In the genomic region with DNA sequence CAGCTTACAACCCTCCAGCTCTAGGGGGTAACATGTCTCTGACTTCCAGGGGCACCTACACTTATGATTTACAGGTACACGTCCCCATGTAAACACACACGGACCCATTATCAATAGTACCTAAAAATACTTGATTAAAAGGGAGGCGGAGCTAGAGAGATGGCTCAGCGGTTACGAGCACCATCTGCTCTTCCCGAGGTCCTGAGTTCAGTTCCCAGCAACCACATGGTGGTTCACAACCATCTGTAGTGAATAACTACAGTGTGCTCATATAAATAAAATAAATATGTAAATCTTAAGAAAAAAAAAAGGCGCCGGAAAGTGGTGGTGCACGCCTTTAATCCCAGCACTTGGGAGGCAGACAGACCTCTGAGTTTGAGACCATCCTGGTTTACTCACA, we compare ENCODE assay signal across 10 mouse cellular contexts. TPM values are rescaled to one million over a fixed set of nuclear protein-coding genes. Genes with fewer than 3 reads are reported as not detected.
A peak's percentile ranks its signal among the peaks of the same experiment; 100 is the strongest.
DNase-seq lines count a peak whose midpoint lies in the region; ATAC-seq and TF ChIP-seq lines count a peak whose summit lies in the region.
"Had no signal": no experiment of that assay in that cellular context is flagged by ENCODE, and none has a peak within 500 bp of the region (broad histone marks: within the 10 kb centered on the region; RNA-seq: fewer than 3 reads in every experiment).

No protein-coding gene starts in this region.

- TF ChIP-seq EP300 in lung, postnatal 0 days (IDR thresholded peaks at IDR 0.05), result no peak

- intact Hi-C loops in left cerebral cortex, postnatal 10 days (cut with DNase I), result no loop called here

- no peak for TF ChIP-seq CTCF in lung, postnatal 0 days (IDR thresholded peaks at IDR 0.05)

- H3K9me3 ChIP-seq in lung, postnatal 0 days (ENCODE audit: low read length), result no peaks in the 10 kb centered on the region
- no peaks in the 10 kb centered on the region for H3K9me3 ChIP-seq in limb, embryonic 15.5 days
- no peaks in the 10 kb centered on the region for H3K9me3 ChIP-seq in stomach, embryonic 14.5 days (ENCODE audit: control insufficient read depth, low read depth, low read length)

- H3K27ac ChIP-seq in lung, postnatal 0 days (ENCODE audit: low read length), result peak overlapping the region; percentile 71
- peak overlapping the region; percentile 88 for H3K27ac ChIP-seq in limb, embryonic 15.5 days
- H3K27ac ChIP-seq in stomach, embryonic 14.5 days (ENCODE audit: low read length), result peak overlapping the region; percentile 85

- H3K4me3 ChIP-seq in lung, postnatal 0 days (ENCODE audit: low read depth, low read length), result peak overlapping the region; percentile 51
- H3K4me3 ChIP-seq in limb, embryonic 15.5 days, result peak overlapping the region; percentile 50
- H3K4me3 ChIP-seq in stomach, embryonic 14.5 days (ENCODE audit: low read depth, low read length), result peak overlapping the region; percentile 56

- no peak for DNase-seq in lung, postnatal 0 days (ENCODE audit: low spot score)
- DNase-seq in lung, postnatal 14 days, result no peak
- DNase-seq in left cerebral cortex, postnatal 10 days (ENCODE audit: extremely low spot score in 1 of 2, low spot score in 2 of 2), result no peak
- DNase-seq in kidney, postnatal 36 days, result no peak

- ATAC-seq in lung, postnatal 0 days, result peak; percentile 7; the same call in 1 of the 2 replicates
- peak; percentile 50 for ATAC-seq in erythroid progenitor cell, adult 5-6 weeks (replicated peaks; ENCODE audit: low FRiP score, poor library complexity, severe bottlenecking)
- no peak; the same call in 1 of the 2 replicates for ATAC-seq in limb, embryonic 15.5 days (ENCODE audit: insufficient number of reproducible peaks, low FRiP score, low TSS enrichment, low read depth)
- peak; percentile 43; the same call in 1 of the 2 replicates for ATAC-seq in stomach, embryonic 14.5 days (ENCODE audit: insufficient number of reproducible peaks, insufficient read depth, low FRiP score, low read depth)
- no peak; the same call in 1 of the 2 replicates for ATAC-seq in monocyte, adult 5-6 weeks (replicated peaks; ENCODE audit: insufficient number of reproducible peaks, low FRiP score, low TSS enrichment, poor library complexity, severe bottlenecking)

- no peaks in the 10 kb centered on the region for H3K36me3 ChIP-seq in lung, postnatal 0 days (ENCODE audit: insufficient read depth, low read length)
- peaks cover 4% of the 10 kb centered on the region; the same call in 1 of the 2 replicates for H3K36me3 ChIP-seq in limb, embryonic 15.5 days
- no peaks in the 10 kb centered on the region; the same call in 1 of the 2 replicates for H3K36me3 ChIP-seq in stomach, embryonic 14.5 days (ENCODE audit: control insufficient read depth, insufficient read depth, low read length)

- H3K9ac ChIP-seq in lung, postnatal 0 days (replicated peaks; ENCODE audit: low read depth), result no peak overlapping the region
- no peak overlapping the region for H3K9ac ChIP-seq in limb, embryonic 15.5 days
- no peak overlapping the region for H3K9ac ChIP-seq in stomach, embryonic 14.5 days (replicated peaks; ENCODE audit: low read depth, low read length)

- H3K4me1 ChIP-seq in lung, postnatal 0 days (ENCODE audit: insufficient read depth, low read depth, low read length), result no peaks in the 10 kb centered on the region
- H3K4me1 ChIP-seq in limb, embryonic 15.5 days, result peaks cover 5% of the 10 kb centered on the region; the same call in 1 of the 2 replicates
- H3K4me1 ChIP-seq in stomach, embryonic 14.5 days (ENCODE audit: control insufficient read depth, insufficient read depth, low read length), result no peaks in the 10 kb centered on the region

- no peaks in the 10 kb centered on the region for H3K27me3 ChIP-seq in lung, postnatal 0 days (replicated peaks; ENCODE audit: insufficient read depth, low read length)
- no peaks in the 10 kb centered on the region for H3K27me3 ChIP-seq in limb, embryonic 15.5 days
- H3K27me3 ChIP-seq in stomach, embryonic 14.5 days (ENCODE audit: control insufficient read depth, insufficient read depth, low read length), result no peaks in the 10 kb centered on the region

- WGBS in lung, postnatal 0 days, result 20% methylated on average over 9 of the region's 9 CpGs
- 17% methylated on average over 9 of the region's 9 CpGs for WGBS in limb, embryonic 15.5 days
- 30% methylated on average over 9 of the region's 9 CpGs for WGBS in stomach, embryonic 14.5 days

- peak overlapping the region; percentile 43 for H3K4me2 ChIP-seq in lung, postnatal 0 days (replicated peaks; ENCODE audit: low read depth, low read length)
- H3K4me2 ChIP-seq in limb, embryonic 15.5 days, result peak overlapping the region; percentile 50
- peak overlapping the region; percentile 27 for H3K4me2 ChIP-seq in stomach, embryonic 14.5 days (replicated peaks; ENCODE audit: low read depth, low read length)

RNA-seq across cellular contexts. Expression of a gene that starts 0.5 kb away (rescaled TPM):
- polyA plus RNA-seq in lung, postnatal 0 days (2015; fragmentation: Nextera tagmentation; extraction: Ambion mirVana), result 416 and 436 TPM in 2 replicates
- 436 and 515 TPM in 2 replicates for total RNA-seq in erythroid progenitor cell, adult 5-6 weeks (2015; ENCODE audit: low replicate concordance)
- 335 and 802 TPM in 2 replicates for total RNA-seq in erythroid progenitor cell, adult 5-6 weeks (2017; ENCODE audit: low replicate concordance)
- polyA plus RNA-seq in limb, embryonic 15.5 days (2015; fragmentation: Nextera tagmentation; extraction: Ambion mirVana), result 405 and 591 TPM in 2 replicates
- 674 and 682 TPM in 2 replicates for polyA plus RNA-seq in stomach, embryonic 14.5 days (2014; fragmentation: Nextera tagmentation; extraction: Ambion mirVana)
- 1,433 to 1,582 TPM (median 1,501 TPM) in 3 replicates for total RNA-seq in monocyte, adult 5-6 weeks (2017)
- 100 to 1,000 TPM; 416 to 428 TPM for total RNA-seq in left cerebral cortex, postnatal 10 days (2021)

RNA-seq across cellular contexts. Expression of a gene that starts 24.5 kb away (rescaled TPM):
- 10.8 and 11.7 TPM in 2 replicates for polyA plus RNA-seq in lung, postnatal 0 days (2015; fragmentation: Nextera tagmentation; extraction: Ambion mirVana)
- total RNA-seq in erythroid progenitor cell, adult 5-6 weeks (2015; ENCODE audit: low replicate concordance), result 55.1 and 75.5 TPM in 2 replicates
- 74.7 and 95.0 TPM in 2 replicates for total RNA-seq in erythroid progenitor cell, adult 5-6 weeks (2017; ENCODE audit: low replicate concordance)
- polyA plus RNA-seq in limb, embryonic 15.5 days (2015; fragmentation: Nextera tagmentation; extraction: Ambion mirVana), result 14.9 and 15.0 TPM in 2 replicates
- 25.4 and 26.3 TPM in 2 replicates for polyA plus RNA-seq in stomach, embryonic 14.5 days (2014; fragmentation: Nextera tagmentation; extraction: Ambion mirVana)
- 27.2 to 44.4 TPM (median 41.0 TPM) in 3 replicates for total RNA-seq in monocyte, adult 5-6 weeks (2017)
- 10 to 100 TPM; 17.0 to 18.4 TPM for total RNA-seq in left cerebral cortex, postnatal 10 days (2021)

RNA-seq across cellular contexts. Expression of a gene that starts 37.0 kb away (rescaled TPM):
- polyA plus RNA-seq in lung, postnatal 0 days (2015; fragmentation: Nextera tagmentation; extraction: Ambion mirVana), result not detected in 2 replicates
- total RNA-seq in erythroid progenitor cell, adult 5-6 weeks (2015; ENCODE audit: low replicate concordance), result not detected in 2 replicates
- total RNA-seq in erythroid progenitor cell, adult 5-6 weeks (2017; ENCODE audit: low replicate concordance), result not detected in 2 replicates
- not detected in 2 replicates for polyA plus RNA-seq in limb, embryonic 15.5 days (2015; fragmentation: Nextera tagmentation; extraction: Ambion mirVana)
- polyA plus RNA-seq in stomach, embryonic 14.5 days (2014; fragmentation: Nextera tagmentation; extraction: Ambion mirVana), result 0.27 TPM in 1 of 2 replicates, not detected in the other
- total RNA-seq in monocyte, adult 5-6 weeks (2017), result not detected in 3 replicates
- not detected for total RNA-seq in left cerebral cortex, postnatal 10 days (2021)
- total RNA-seq: neutrophil, adult 5-6 weeks had no signal
- polyA plus RNA-seq: brain, embryonic 14.5 days had no signal

RNA-seq across cellular contexts. Expression of a gene that starts 40.9 kb away (rescaled TPM):
- polyA plus RNA-seq in lung, postnatal 0 days (2015; fragmentation: Nextera tagmentation; extraction: Ambion mirVana), result 11.3 TPM in 2 replicates
- 6.8 and 14.3 TPM in 2 replicates for total RNA-seq in erythroid progenitor cell, adult 5-6 weeks (2015; ENCODE audit: low replicate concordance)
- total RNA-seq in erythroid progenitor cell, adult 5-6 weeks (2017; ENCODE audit: low replicate concordance), result 9.7 and 57.9 TPM in 2 replicates
- polyA plus RNA-seq in limb, embryonic 15.5 days (2015; fragmentation: Nextera tagmentation; extraction: Ambion mirVana), result 13.8 and 14.4 TPM in 2 replicates
- polyA plus RNA-seq in stomach, embryonic 14.5 days (2014; fragmentation: Nextera tagmentation; extraction: Ambion mirVana), result 19.0 and 19.3 TPM in 2 replicates
- total RNA-seq in monocyte, adult 5-6 weeks (2017), result 31.6 to 37.5 TPM (median 35.5 TPM) in 3 replicates
- total RNA-seq in left cerebral cortex, postnatal 10 days (2021), result 10 to 100 TPM; 15.7 to 21.9 TPM

Comparison
In these comparisons a context has a peak if more than half of its experiments do, and no peak if none do; other contexts are left out.
1. ATAC-seq: peak in lung, postnatal 0 days (single experiment), erythroid progenitor cell, adult 5-6 weeks (single experiment) and stomach, embryonic 14.5 days (single experiment); none in limb, embryonic 15.5 days (single experiment) and monocyte, adult 5-6 weeks (single experiment).
2. Peak in every context shown above with its lines, with median percentiles within 50 percentile points of each other: H3K27ac ChIP-seq, H3K4me2 ChIP-seq and H3K4me3 ChIP-seq.